Comparison of ENCODE assay signal across 8 mouse cellular contexts in genomic region chr4:155774280-155774754, GRCm38 (mm10). TPM values are rescaled to one million over a fixed set of nuclear protein-coding genes. Genes with fewer than 3 reads are reported as not detected.
DNase-seq lines count a peak whose midpoint lies in the region; ATAC-seq lines count a peak whose summit lies in the region.

TSS of gene Vwa1 (minus strand) at chr4:155774698.

- ATAC-seq in hindbrain, embryonic 13.5 days (ENCODE audit: low FRiP score) = peak; percentile 77

- peak within 1 kb of the TSS; percentile 40 for H3K4me3 ChIP-seq in hindbrain, embryonic 13.5 days

- H3K9me3 ChIP-seq in hindbrain, embryonic 13.5 days = no peaks in the 10 kb centered on the region

- H3K4me2 ChIP-seq in hindbrain, embryonic 13.5 days = peak within 1 kb of the TSS; percentile 66

- peaks cover 52% of the 10 kb centered on the region for H3K27me3 ChIP-seq in hindbrain, embryonic 13.5 days

- WGBS in hindbrain, embryonic 13.5 days = 1% methylated on average over 35 of the region's 35 CpGs

- peak within 1 kb of the TSS; percentile 53 for H3K27ac ChIP-seq in hindbrain, embryonic 13.5 days

- no peaks in the 10 kb centered on the region for H3K36me3 ChIP-seq in hindbrain, embryonic 13.5 days

- peak; percentile 78 for DNase-seq in T-cell, adult 2 months (ENCODE audit: low spot score)
- peak; percentile 88 to 93 for DNase-seq in cerebellum, postnatal 25 days
- peak; percentile 63 to 77 for DNase-seq in frontal cortex, postnatal 25 days (ENCODE audit: low spot score in 2 of 2)
- DNase-seq in layer of hippocampus, postnatal 36 days = peak; percentile 81 to 83
- peak; percentile 94 for DNase-seq in lung, postnatal 36 days
- DNase-seq in right cerebral cortex, adult 2 months (ENCODE audit: low spot score in 2 of 2) = peak; percentile 85 to 88
- DNase-seq in urinary bladder, postnatal 10 days (ENCODE audit: low spot score) = peak; percentile 75

- peak within 1 kb of the TSS; percentile 67 for H3K9ac ChIP-seq in hindbrain, embryonic 13.5 days

- H3K4me1 ChIP-seq in hindbrain, embryonic 13.5 days (replicated peaks) = peaks cover 43% of the 10 kb centered on the region

RNA-seq across cellular contexts. Expression of gene Vwa1, which starts in this region (rescaled TPM):
- polyA plus RNA-seq in hindbrain, embryonic 13.5 days (2015; fragmentation: Nextera tagmentation; extraction: Ambion mirVana) = 23.2 and 24.4 TPM in 2 replicates
- total RNA-seq in layer of hippocampus, postnatal 36 days (2021) = 10 to 100 TPM; 10.5 to 11.3 TPM

Comparison
In these comparisons a context has a peak if more than half of its experiments do, and no peak if none do; other contexts are left out.
1. Peak in every context shown above with its lines: DNase-seq, ATAC-seq, H3K4me3 ChIP-seq and H3K27ac ChIP-seq.